Mouse (Mus musculus): ENCODE results near the gene Gm3424. TPM values are rescaled to one million over a fixed set of nuclear protein-coding genes. Genes with fewer than 3 reads are reported as not detected.
"Not testable (repeated sequence)": the region's sequence is repeated elsewhere in the genome, so short reads cannot be mapped to it uniquely, and the experiment has no call there.

The Gm3424 gene
- polyA plus RNA-seq (2012; ENCODE audit: insufficient read depth, low replicate concordance), result not detected in 2 replicates

- H3K4me1 ChIP-seq; H3K36me3 ChIP-seq (replicated peaks; ENCODE audit: low read length); H3K4me3 ChIP-seq (replicated peaks); H3K27me3 ChIP-seq (replicated peaks); H3K9me3 ChIP-seq: not testable (repeated sequence)
These were observed at the start of gene Gm3424 for GRCm38 (mm10) chr14:5830229-5830628. Gene Gm3424, minus strand, starts transcription at chr14:5830329.

DNA sequence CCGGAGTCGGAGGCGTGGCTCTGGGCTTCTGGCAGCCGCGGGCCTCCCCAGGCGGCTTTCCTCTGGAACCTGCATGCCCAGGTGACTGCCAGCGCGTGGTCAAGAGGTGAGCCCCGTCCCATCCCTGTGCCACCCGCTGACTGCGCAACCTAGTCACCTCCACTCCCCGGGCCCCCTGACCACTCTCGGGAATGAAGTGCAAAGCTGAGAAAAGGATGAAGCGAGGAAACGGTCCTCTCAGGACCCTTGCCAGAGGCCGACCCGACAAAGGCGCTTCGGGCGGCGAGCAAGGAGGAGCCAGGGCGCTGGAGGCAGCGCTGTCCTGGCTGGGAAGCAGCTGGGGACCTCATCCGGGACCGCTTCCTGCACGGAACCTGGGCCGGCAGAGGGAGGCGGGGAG, 49.7 kb upstream of the Gm3424 start:
- H3K4me1 ChIP-seq; H3K27me3 ChIP-seq (replicated peaks); H3K36me3 ChIP-seq (replicated peaks; ENCODE audit: low read length); H3K4me3 ChIP-seq (replicated peaks); H3K9me3 ChIP-seq: not testable (repeated sequence)

- not testable (repeated sequence) for H3K4me1 ChIP-seq; H3K9me3 ChIP-seq; H3K27me3 ChIP-seq (replicated peaks); H3K4me3 ChIP-seq (replicated peaks); H3K36me3 ChIP-seq (replicated peaks; ENCODE audit: low read length)
These were observed 49.0 kb upstream of the Gm3424 start for GRCm38 (mm10) chr14:5879136-5879535.

- H3K9me3 ChIP-seq; H3K4me1 ChIP-seq; H3K4me3 ChIP-seq (replicated peaks); H3K27me3 ChIP-seq (replicated peaks); H3K36me3 ChIP-seq (replicated peaks; ENCODE audit: low read length): not testable (repeated sequence)
These were observed 25.8 kb upstream of the Gm3424 start for GRCm38 (mm10) chr14:5855911-5856310.

GRCm38 (mm10) chr14:5812699-5813356, 17.3 kb downstream of the Gm3424 start:
- H3K36me3 ChIP-seq (replicated peaks; ENCODE audit: low read length); H3K27me3 ChIP-seq (replicated peaks); H3K4me3 ChIP-seq (replicated peaks); H3K4me1 ChIP-seq; H3K9me3 ChIP-seq: not testable (repeated sequence)

- not testable (repeated sequence) for H3K9me3 ChIP-seq; H3K4me3 ChIP-seq (replicated peaks); H3K4me1 ChIP-seq; H3K27me3 ChIP-seq (replicated peaks); H3K36me3 ChIP-seq (replicated peaks; ENCODE audit: low read length)
These were observed 22.2 kb downstream of the Gm3424 start, which contains the start of gene Gm3383 for GRCm38 (mm10) chr14:5807882-5808281. Gene Gm3383, minus strand, starts transcription at chr14:5807982.

Other genes with a start within 250 kb of the Gm3424 start
- gene Gm8265, start 197.3 kb downstream of the Gm3424 start, polyA plus RNA-seq (2012; ENCODE audit: insufficient read depth, low replicate concordance), result not detected in 2 replicates
- not detected in 2 replicates for gene Gm9603, start 142.9 kb downstream of the Gm3424 start, polyA plus RNA-seq (2012; ENCODE audit: insufficient read depth, low replicate concordance)
- gene Gm3373, start 88.8 kb downstream of the Gm3424 start, polyA plus RNA-seq (2012; ENCODE audit: insufficient read depth, low replicate concordance), result not detected in 2 replicates
- gene Gm3383, start 22.3 kb downstream of the Gm3424 start, polyA plus RNA-seq (2012; ENCODE audit: insufficient read depth, low replicate concordance), result not detected in 2 replicates
- not detected in 2 replicates for gene Gm8237, start 50.1 kb upstream of the Gm3424 start, polyA plus RNA-seq (2012; ENCODE audit: insufficient read depth, low replicate concordance)
- not detected in 2 replicates for gene Gm3248, start 131.4 kb upstream of the Gm3424 start, polyA plus RNA-seq (2012; ENCODE audit: insufficient read depth, low replicate concordance)
- not detected in 2 replicates for gene Gm3453, start 148.8 kb upstream of the Gm3424 start, polyA plus RNA-seq (2012; ENCODE audit: insufficient read depth, low replicate concordance)
- 0.97 TPM in 1 of 2 replicates, not detected in the other for gene Gm6337, start 227.9 kb upstream of the Gm3424 start, polyA plus RNA-seq (2012; ENCODE audit: insufficient read depth, low replicate concordance)